Mouse (Mus musculus): ENCODE measurements around the gene Chek2.
"Not testable (repeated sequence)": the region's sequence is repeated elsewhere in the genome, so short reads cannot be mapped to it uniquely, and the experiment has no call there.

Chek2 gene

DNA sequence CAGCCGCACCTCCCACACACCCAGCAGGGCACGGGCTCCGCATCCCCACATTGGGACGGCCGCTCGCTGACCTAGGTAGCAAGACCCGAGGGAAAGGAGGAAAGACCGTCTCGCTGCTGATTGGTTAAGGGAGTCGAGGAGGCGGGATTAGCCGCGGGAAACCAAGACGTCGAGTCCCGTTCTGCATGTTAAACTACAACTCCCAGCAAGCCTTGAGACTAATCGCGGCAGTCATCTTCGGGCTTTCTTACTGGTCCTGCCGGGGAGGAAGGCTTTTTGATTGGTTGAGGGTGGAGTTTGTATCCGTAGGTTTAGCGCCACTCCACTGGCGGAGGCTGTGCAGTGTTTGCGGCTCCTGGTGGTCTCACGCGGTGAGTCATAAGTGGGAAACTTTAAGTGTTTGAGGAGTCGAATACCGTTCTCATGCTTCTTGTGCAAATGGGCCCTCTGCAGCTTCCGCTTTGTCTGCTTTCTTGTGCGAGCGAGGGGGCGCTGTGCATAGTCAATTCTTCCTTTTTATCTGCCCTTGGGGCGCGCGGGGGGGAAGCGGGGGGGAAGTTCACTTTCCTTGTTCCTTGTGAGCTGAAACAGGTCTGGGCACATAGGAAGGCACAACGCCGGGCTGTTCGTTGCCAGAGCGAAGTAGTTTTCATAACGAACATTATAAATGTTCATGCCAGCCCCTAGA lies at the start of gene Chek2, which contains the start of gene Hscb:
Chek2 (plus strand) TSS at position 302 of the 688 bp plus-strand sequence.
Hscb (minus strand) TSS at position 100 of the 688 bp plus-strand sequence.
- DNase-seq (ENCODE audit: extremely low read depth, insufficient read length, low spot score), result peak; percentile 93

DNA sequence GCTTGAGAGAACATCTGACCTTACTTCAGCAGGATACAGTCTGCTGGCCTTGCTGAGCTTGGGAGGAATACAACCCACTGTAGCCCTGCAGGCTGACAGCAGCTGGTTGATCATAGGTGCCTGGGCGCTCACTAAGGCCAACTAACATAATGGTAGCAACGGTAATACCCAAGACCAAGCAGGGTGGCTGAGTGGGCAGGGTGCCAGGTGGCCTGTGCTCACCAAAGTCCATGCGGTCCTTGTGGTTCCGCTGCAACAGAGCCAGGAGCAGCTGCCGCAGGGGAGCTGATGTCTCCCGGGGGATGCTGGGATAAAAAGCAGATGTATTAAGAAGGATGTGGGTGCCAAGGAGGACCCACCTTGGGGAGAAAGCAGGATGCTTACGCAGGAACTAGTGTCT lies 45.4 kb upstream of the Chek2 start:
- DNase-seq (ENCODE audit: extremely low read depth, insufficient read length, low spot score), result no peak

DNA sequence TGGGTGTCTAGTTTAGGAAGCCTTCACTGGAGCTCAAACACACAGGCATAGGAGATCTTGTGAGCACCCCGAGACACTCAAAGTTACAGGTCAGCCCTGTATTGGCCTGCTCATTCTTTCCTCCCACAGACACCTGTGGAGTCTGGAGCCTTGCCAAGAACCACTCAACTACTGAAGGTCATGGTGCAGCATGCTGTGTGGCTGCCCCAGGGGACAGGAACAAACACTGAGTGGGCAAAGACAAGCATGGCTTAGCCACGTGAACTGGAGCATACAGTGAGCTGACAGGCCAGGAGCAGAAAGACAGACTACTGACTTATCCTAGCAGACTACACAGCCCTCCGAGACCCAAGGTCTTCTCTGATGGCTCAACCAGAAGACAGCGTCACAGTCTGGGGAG lies 42.1 kb upstream of the Chek2 start:
- no peak for DNase-seq (ENCODE audit: extremely low read depth, insufficient read length, low spot score)

DNA sequence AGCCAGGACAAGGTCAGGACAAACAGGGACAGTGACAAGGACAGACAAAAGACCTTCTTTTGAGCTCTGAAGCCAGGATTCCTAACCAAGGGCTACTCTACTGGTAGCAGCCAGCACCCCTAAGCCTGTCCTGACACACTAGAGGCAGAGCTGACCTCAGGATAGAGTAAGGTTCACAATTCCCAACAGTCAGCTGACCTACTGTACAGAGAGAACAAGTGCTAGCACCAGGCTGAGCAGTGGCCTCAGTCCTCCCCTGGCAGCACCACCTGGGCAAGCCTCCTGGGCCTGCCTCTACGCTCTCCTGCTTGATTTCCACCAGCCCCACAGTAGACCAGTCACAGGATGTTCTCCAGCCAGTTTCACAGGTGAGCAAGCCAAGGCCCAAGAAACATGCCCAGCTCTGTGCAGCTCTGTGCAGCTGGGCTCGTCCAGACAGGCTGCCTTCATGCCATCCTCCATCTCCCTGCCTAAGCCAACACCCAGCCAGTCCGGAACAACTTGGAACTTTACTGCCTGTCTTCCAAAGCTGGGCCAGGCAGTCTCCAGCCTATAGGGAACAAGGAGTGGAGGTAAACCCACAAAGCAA lies 38.6 kb upstream of the Chek2 start:
- no peak for DNase-seq (ENCODE audit: extremely low read depth, insufficient read length, low spot score)

DNA sequence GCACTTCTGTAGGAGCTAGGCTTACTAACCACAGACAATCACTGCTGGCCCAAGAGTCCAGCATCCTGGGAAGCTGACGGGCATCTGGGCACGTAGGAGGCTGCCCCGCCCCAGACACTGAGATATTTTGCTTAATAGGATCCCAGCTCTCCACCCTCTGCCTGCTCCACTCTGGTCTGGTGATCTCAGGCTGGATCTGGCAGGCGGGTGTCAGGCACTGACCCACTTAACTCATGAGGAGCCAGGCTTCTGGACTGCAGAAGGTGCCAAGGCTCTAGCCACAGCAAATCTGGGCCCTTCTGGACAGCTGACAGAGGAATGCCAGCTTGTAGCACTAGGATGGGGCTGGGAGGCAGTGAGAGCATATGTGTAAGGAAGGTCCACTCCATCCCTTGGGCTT lies 37.6 kb upstream of the Chek2 start:
- DNase-seq (ENCODE audit: extremely low read depth, insufficient read length, low spot score), result peak; percentile 64

DNA sequence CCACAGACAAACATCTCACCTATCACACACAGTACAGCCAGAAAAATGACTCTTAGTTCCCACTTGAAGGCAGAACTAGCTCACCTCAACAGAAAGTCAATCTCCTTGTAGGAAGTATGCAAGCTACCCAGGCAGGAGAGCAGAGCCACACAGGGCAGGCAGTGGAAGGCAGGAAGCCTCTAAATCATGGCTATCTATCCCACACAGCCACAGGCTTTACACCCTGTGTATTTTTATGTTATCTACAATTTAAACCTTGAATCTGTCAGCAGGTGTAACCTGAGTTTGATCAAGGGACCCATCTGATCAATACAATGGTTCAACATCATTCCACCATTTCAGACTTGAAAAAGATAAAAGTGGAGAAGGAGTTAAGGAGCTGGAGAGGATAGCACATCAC lies 37.0 kb upstream of the Chek2 start:
- no peak for DNase-seq (ENCODE audit: extremely low read depth, insufficient read length, low spot score)

DNA sequence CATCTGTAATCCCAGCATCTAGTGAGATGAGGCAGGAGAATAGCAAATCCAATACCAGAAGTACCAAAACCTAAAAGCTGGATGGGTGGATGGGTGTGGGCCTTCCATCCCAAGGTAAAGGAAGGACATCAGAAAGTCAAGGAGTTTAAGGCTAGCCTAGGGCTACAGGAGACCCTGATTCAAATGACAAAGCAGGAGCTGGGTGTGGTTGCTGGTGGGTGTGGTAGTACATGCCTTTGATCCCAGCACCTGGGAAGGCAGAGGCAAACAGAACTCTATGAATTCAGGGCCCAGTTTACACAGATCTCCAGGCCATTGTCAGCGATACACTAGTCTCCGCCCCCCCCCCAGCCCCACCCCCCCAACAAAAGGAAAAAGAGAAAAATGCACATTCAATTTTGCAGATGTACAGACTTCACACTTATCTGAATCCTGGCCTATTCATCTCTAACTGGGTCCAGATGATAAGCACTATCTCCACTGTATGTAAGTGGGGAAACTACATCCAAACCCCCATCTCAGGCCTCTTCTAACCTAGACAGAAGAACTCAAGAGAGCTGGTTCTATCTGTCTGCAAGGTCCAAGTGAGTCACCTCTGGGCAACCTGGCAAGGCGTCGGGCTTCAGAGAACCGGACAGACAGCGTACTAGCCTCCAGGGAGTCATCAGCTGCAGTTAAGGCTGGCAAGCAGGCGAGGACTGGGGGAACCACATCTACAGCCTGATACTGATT lies 35.6 kb upstream of the Chek2 start:
- no peak for DNase-seq (ENCODE audit: extremely low read depth, insufficient read length, low spot score)

DNA sequence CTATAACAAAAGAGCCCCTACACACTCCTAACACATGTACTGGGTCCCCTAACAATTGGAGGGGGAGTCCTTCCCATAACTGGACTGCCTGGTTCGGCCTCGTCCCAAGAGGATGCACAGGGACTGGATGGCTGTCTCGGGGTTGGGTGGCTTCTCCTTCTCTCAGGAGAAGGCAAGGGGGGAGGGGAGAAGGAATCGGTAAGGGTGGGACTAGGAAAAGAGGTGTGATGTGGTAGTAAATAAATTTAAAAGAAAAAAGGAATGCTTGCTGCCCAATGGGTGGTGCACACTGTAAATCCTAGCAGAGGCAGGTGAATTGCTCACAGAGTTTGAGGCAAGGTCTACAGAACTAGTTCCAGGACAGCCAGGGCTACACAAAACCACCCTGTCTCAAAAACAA lies 33.6 kb upstream of the Chek2 start:
- DNase-seq (ENCODE audit: extremely low read depth, insufficient read length, low spot score), result no peak

DNA sequence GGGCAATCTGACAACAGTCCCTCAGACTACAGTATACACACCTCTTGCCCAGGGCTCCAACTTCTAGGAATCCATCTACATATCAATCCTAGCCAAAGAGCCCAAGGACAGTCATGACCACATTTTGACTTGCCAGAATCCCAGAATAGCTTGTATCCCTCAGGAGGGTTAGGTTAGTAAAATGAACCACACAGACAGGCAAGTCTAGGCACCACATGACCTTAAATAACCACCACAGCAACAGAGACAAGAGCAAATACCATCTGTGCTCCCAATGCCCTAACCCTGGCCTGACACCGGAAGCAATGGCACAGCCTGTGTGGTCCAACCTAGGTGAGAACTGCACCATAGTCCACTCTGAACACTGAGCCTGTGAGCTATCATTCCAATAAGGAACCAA lies 33.1 kb upstream of the Chek2 start:
- DNase-seq (ENCODE audit: extremely low read depth, insufficient read length, low spot score), result no peak

DNA sequence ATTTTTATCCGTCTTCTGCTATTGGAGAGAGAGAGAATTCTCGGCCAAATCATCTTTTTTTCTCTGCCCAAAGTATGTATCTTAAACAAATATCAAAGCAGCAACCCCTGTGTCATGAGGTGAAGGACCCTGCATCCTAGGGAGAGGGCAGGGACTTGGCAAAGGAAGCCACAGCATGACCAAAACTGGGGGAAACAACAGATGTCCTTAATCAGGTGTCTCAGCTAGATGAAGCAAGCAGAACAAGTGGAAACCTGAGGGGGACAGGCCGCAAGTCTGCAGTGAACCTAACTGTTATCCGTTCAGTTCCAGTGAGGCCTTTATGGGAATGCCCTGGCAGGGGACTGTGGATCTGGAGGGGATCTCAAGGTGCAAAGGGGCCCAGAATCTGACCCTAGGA lies 32.3 kb upstream of the Chek2 start:
- no peak for DNase-seq (ENCODE audit: extremely low read depth, insufficient read length, low spot score)

DNA sequence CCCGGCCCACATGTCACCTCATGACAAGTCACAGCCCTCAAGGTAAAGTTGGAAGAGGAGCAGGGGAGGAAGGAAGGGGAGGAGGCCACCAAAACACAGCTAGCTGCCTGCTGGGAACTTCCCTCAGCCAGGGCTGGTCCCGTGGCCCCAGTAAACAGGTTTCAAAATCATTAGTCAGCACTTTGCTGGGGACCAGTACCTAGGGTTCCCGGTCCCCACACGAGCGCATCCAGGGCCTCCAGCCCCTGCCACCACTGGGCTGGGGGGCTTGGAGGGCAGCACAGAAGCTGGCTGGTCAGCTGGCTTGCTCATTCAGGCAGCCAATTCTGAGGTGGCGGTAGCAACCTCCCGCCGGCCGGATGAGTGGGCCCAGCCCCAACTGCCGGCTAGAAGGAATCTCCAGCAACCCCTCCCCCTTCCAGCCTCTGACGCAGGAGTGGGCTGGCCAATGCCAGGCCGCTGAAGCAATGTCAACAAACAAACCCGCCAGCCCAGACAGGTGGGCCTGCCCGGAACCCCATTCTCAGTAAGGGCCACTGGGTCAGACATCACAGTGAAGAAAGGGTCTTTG lies 31.6 kb upstream of the Chek2 start:
- DNase-seq (ENCODE audit: extremely low read depth, insufficient read length, low spot score), result peak; percentile 76

DNA sequence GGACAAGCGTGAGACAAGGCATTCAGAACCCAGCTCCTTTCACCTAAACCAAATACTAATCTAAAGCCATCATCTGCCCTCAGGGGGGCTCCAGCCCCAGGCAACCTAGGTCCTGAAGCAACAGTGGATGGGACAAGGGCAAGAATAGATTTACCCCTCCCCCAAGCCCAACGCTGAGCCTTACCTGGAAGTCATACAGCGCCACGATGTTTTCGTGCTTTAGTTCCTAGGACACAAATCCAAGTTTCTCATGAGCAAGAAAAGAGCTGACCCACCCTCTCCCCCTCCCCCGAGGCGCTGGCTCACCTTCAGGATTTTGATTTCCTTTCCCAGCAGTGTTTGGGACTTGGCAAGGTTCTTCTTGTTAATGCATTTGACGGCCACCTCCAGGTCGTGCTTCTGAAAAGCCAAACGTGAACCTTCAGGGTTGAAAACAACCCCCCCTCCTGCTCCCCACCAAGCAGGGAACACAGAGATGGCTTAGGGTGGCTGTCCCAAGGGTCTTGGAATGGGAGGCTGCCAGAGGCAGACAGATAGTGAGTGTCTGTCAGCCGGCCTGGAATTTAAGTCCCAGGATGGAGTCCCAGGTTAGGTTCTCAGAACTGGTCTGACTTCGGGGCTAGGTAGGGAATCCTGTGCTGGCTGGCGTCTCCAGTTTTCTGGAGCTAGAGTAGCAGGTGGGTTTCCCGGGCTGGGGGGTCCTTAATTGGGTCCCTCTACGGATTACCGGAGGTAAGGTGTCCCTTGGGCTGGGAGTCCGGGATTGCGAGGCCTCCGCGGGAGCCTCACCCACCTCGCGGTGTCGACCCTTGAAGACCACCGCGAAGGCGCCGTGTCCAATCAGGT lies 30.7 kb upstream of the Chek2 start:
- peak; percentile 32 for DNase-seq (ENCODE audit: extremely low read depth, insufficient read length, low spot score)

DNA sequence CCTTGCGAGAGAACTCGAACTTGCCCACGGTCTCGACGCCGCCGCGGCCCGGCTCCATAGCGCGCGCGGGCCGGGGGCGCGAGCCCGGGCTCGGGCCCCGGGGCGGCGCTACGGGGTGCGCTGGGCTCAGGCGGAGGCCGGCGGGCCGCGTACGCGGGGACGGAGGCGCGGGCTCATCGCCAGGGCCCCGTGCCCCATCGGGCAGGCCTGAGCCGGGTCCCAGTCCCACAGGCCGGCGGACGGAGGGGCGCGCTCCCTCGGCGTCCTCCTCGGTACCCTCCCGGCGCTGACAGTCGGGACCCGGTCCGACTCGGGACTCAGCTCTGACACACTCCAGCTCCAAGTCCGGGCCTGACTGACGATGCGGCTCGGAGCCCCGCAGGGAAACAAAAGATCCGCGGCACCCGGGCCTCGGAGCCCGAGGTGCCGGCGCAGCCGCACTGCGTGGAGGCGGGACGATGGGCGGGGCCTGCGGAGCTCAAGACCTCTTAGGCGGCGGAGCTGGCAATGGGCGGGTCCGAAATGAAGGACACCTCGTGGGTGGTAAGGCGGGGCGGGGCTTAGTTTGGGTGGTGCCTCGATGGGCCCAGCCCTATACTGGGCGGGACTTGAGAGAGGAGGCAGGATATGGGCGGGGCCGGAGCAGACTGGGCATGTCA lies 30.0 kb upstream of the Chek2 start, which contains the start of gene Ulk1:
Ulk1 (minus strand) TSS at position 431 of the 659 bp plus-strand sequence.
- peak; percentile 97 for DNase-seq (ENCODE audit: extremely low read depth, insufficient read length, low spot score)

DNA sequence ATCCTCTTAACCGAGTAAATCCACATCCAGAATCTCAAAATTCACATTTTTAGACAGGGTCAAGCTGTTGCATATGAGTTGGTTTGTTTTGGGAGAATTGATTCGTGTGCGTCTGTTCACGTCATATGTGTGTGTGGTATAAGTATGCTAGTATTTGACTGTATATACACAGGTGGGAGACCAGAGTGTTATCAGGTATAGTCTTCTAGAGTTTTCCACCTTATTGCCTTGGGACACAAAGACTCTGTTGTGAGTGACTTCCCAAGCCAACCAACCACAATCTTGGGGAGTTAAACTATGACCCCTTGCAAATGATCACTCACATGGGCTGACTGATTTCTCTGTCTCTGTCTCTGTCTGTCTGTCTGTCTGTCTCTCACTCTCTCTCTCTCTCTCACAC lies 15.4 kb upstream of the Chek2 start:
- DNase-seq (ENCODE audit: extremely low read depth, insufficient read length, low spot score), result no peak

DNA sequence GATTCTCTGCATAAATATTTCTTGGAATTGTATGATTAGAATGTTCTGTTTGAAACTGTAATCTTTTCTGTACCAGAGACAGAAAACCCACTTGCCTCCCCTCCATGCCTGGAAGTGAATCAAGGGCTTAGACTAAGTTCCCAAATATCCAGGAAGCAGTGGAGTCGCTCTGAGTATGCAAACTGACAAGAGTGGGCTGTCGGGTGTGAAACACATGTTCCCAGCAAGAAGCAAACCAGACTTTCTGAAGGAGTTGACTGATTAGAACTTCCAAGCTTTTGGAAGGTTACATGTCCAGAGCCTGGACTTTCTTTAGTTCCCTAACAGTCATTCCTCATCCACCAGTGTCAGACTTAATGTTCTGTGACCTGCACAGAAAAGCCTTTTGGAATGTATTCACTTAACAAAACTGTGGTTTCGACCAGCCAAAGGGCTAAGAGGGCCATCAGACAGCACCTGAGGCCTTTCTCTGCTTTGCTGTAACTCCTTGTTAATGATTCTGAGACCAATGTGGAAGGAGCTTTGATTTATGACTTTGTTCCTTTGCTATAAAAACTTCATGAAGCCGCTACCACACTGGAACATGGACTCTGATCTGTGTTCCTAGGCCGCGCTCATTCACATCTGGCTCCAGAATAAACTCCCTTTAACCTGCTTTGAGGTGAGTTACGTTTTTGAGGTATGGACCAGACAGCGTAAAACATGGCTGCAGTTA lies 12.8 kb upstream of the Chek2 start:
- DNase-seq (ENCODE audit: extremely low read depth, insufficient read length, low spot score), result no peak

DNA sequence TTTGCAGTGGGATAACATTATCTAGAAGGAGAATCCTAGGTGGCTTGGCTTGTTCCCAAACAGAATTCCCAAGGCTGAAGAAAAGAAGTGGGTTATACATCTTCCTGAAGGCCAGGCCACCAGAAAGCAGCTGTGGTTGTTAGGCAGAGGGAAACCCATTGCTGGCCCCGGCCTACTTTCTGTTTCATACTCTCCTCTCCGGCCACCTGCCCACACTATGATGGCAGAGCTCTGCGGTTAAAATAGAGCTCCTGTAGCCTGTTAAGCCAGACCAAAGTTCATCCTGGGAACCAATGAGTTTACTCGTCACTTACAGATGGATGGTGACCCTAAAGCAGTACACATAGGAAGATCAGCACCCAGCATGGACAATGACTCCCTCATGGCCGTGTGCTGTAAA lies 12.2 kb upstream of the Chek2 start:
- no peak for DNase-seq (ENCODE audit: extremely low read depth, insufficient read length, low spot score)

DNA sequence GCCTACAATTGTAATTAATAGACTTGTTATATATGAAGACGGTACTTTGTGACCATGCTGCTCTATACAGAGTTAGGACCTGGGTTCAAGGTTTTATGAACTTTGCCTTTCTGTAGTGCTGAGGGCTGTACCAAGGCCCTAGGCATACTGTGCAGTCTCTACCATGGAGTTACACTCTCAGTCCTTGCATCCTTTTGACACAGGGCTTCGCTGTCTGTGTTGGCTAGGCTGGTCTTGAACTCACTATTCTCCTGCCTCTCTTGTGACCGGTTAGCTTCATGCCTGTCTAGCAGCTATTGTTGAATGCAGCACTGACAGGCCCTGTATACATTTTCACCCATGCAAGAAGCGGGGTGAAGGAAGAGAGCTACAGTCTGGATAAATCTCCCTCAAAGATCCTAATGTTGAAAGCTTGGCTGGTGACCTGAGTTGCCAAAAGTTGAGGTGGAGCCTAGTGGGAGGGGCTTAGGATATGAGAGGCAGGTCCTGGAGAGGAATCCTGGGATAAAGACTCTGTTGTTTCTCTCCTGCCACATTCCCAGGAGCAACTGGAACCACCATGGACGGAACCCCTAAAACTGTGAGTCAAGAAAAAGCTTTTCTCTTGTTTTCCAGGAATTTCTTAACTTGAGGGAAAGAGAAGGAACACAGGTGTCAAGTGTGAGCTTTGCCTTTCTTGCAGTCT lies 8.6 kb upstream of the Chek2 start:
- no peak for DNase-seq (ENCODE audit: extremely low read depth, insufficient read length, low spot score)

DNA sequence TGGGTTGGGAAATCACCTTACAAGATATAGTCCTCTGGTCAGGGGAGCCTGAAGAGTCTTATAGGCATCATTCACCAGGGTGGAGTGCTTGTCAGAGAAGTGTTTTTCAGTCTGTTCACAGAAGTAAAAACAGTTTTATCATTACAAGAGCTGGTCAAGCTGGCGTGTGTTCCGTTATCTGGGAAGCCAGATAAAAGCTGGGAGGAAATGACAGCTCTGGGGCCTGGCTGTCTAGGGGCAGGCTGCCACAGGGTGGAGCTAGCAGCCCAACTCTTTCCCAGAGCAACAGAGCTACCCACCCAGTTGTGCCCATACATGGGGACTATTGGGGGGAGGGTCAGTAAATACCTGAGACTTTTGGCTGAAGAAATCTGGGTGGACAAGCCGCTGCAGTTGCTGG lies 3.8 kb upstream of the Chek2 start:
- no peak for DNase-seq (ENCODE audit: extremely low read depth, insufficient read length, low spot score)

DNA sequence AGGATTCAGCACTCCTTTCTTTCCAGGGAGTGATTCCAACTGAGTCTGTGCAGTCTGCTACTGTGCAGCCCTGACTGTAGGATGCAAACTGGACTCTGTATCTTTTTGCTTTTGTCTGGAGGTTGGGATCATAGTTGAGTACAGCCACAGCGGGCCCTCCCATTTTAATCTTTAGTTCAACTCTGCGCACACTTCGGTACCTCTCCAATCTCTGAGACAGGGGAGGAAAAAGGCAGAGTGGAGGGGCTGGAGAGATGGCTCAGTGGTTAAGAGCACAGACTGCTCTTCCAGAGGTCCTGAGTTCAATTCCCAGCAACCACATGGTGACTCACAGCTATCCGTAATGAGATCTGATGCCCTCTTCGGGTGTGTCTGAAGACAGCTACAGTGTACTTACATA lies 1.8 kb upstream of the Chek2 start:
- not testable (repeated sequence) for DNase-seq (ENCODE audit: extremely low read depth, insufficient read length, low spot score)

Data from 3134 (cell line).